Comparison of ENCODE assay signal across 9 mouse cellular contexts in genomic region chr8:111090126-111090525, GRCm38 (mm10). TPM values are rescaled to one million over a fixed set of nuclear protein-coding genes. Genes with fewer than 3 reads are reported as not detected.
A peak's percentile ranks its signal among the peaks of the same experiment; 100 is the strongest.
DNase-seq lines count a peak whose midpoint lies in the region; TF ChIP-seq lines count a peak whose summit lies in the region.
"Had no signal": no experiment of that assay in that cellular context is flagged by ENCODE, and none has a peak within 500 bp of the region (broad histone marks: within the 10 kb centered on the region; RNA-seq: fewer than 3 reads in every experiment).

No protein-coding gene starts in this region.

- H3K4me3 ChIP-seq in cerebellum, adult 2 months (replicated peaks; ENCODE audit: insufficient read depth, low read depth, low read length) = no peak overlapping the region

- TF ChIP-seq POLR2A in cerebellum, adult 2 months (IDR thresholded peaks at IDR 0.05; ENCODE audit: borderline replicate concordance, insufficient read depth, low read length) = no peak

- peaks cover 2% of the 10 kb centered on the region; the same call in 1 of the 2 replicates for H3K4me1 ChIP-seq in cerebellum, adult 2 months (ENCODE audit: control insufficient read depth, insufficient read depth, low read length)

- DNase-seq in CD8-positive naive resting alpha-beta T cell, adult 2 months (ENCODE audit: low read depth in 2 of 2, low spot score in 2 of 2) = peak; percentile 67 to 75
- DNase-seq in NIH3T3 (ENCODE audit: low read depth) = peak; percentile 89
- peak; percentile 72 to 76 for DNase-seq in cerebellum, adult 2 months
- peak; percentile 85 for DNase-seq in gastrocnemius, postnatal 10 days
- DNase-seq in layer of hippocampus, adult 9-10 months (ENCODE audit: low spot score) = peak; percentile 65
- peak; percentile 67 for DNase-seq in lung, postnatal 25 days (ENCODE audit: low spot score)
- peak; percentile 91 for DNase-seq in right cerebral cortex, postnatal 4 days
- peak; percentile 45 to 81 for DNase-seq in urinary bladder, postnatal 4 days (ENCODE audit: low spot score in 2 of 2)

- no peak overlapping the region for H3K27ac ChIP-seq in cerebellum, adult 2 months (ENCODE audit: insufficient read depth, low read length)

- H3K27me3 ChIP-seq in cerebellum, adult 2 months (ENCODE audit: control insufficient read depth, insufficient read depth, low read length) = no peaks in the 10 kb centered on the region

- TF ChIP-seq CTCF in cerebellum, adult 2 months (IDR thresholded peaks at IDR 0.05; ENCODE audit: borderline replicate concordance, insufficient read depth, low read depth, low read length) = peak; percentile 85

- WGBS in cerebellum, adult 2 months = 0% methylated on average over 2 of the region's 2 CpGs

RNA-seq across cellular contexts. Expression of gene Clec18a, which starts 2.1 kb away (rescaled TPM):
- 0.41 and 0.57 TPM in 2 replicates for polyA plus RNA-seq in cerebellum, adult 2 months (2012; rRNA removed)
- total RNA-seq in gastrocnemius, postnatal 10 days (2021) = 1 to 10 TPM in 1 of 2 experiments, under 1 TPM in 1; 0.63 to 1.0 TPM
- polyA plus RNA-seq: liver, embryonic 16.5 days had no signal

RNA-seq across cellular contexts. Expression of gene Pdpr, which starts 4.3 kb away (rescaled TPM):
- 17.3 and 19.6 TPM in 2 replicates for polyA plus RNA-seq in cerebellum, adult 2 months (2012; rRNA removed)
- 10 to 100 TPM; 52.9 to 67.6 TPM for total RNA-seq in gastrocnemius, postnatal 10 days (2021)

RNA-seq across cellular contexts. Expression of gene Exosc6, which starts 34.0 kb away (rescaled TPM):
- not detected in 2 replicates for polyA plus RNA-seq in cerebellum, adult 2 months (2012; rRNA removed)
- not detected for total RNA-seq in gastrocnemius, postnatal 10 days (2021)
- polyA plus RNA-seq: liver, embryonic 16.5 days had no signal

RNA-seq across cellular contexts. Expression of gene Aars, which starts 57.2 kb away (rescaled TPM):
- polyA plus RNA-seq in cerebellum, adult 2 months (2012; rRNA removed) = 101 and 108 TPM in 2 replicates
- total RNA-seq in gastrocnemius, postnatal 10 days (2021) = 10 to 100 TPM; 41.5 to 53.4 TPM

RNA-seq across cellular contexts. Expression of gene Ddx19b, which starts 58.6 kb away (rescaled TPM):
- polyA plus RNA-seq in cerebellum, adult 2 months (2012; rRNA removed) = 13.6 and 14.9 TPM in 2 replicates
- total RNA-seq in gastrocnemius, postnatal 10 days (2021) = 10 to 100 TPM in 1 of 2 experiments, 1 to 10 TPM in 1; 9.9 to 10.4 TPM
